Comparison of ENCODE assay signal across 26 mouse cellular contexts in the genomic region with DNA sequence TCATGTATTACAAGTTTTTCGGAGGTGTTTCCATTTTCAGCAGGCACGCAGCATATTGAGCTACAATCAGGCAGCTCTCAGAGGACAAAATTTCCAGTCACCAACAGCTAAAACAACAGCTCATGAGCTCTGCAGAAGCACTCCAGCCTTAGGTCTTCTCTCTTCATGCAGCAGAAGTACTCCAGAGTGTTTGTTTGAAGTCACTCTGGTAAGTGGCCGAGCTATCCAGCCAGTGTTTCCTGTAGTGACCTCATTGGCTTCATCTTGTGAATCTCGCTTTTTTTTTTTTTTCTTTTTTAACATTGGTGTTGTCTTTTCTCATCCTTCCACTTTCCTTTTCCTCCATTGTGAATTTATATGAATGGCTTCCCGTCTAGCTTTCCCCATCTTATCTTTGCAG. TPM values are rescaled to one million over a fixed set of nuclear protein-coding genes. Genes with fewer than 3 reads are reported as not detected.
A peak's percentile ranks its signal among the peaks of the same experiment; 100 is the strongest.
DNase-seq lines count a peak whose midpoint lies in the region; ATAC-seq and TF ChIP-seq lines count a peak whose summit lies in the region.
"Had no signal": no experiment of that assay in that cellular context is flagged by ENCODE, and none has a peak within 500 bp of the region (broad histone marks: within the 10 kb centered on the region; RNA-seq: fewer than 3 reads in every experiment).

No protein-coding gene starts in this region.

- no peaks in the 10 kb centered on the region for H3K36me3 ChIP-seq in kidney, postnatal 0 days (ENCODE audit: insufficient read depth, low read length)
- H3K36me3 ChIP-seq: embryonic facial prominence, embryonic 12.5 days; embryonic facial prominence, embryonic 15.5 days; G1E; heart, embryonic 10.5 days; hindbrain, embryonic 10.5 days; hindbrain, embryonic 13.5 days had no signal

- no peak for TF ChIP-seq CTCF in kidney, postnatal 0 days (IDR thresholded peaks at IDR 0.05; ENCODE audit: low read depth)

- no peak overlapping the region for H3K9ac ChIP-seq in kidney, postnatal 0 days (ENCODE audit: low read depth, low read length)
- H3K9ac ChIP-seq: embryonic facial prominence, embryonic 12.5 days; embryonic facial prominence, embryonic 15.5 days; forebrain, postnatal 0 days; hindbrain, embryonic 13.5 days had no signal

- H3K4me1 ChIP-seq in kidney, postnatal 0 days (replicated peaks; ENCODE audit: insufficient read depth, low read length): no peaks in the 10 kb centered on the region
- H3K4me1 ChIP-seq: embryonic facial prominence, embryonic 12.5 days; embryonic facial prominence, embryonic 15.5 days; heart, embryonic 10.5 days; hindbrain, embryonic 10.5 days; hindbrain, embryonic 13.5 days had no signal

- no peak overlapping the region for H3K4me3 ChIP-seq in kidney, postnatal 0 days (replicated peaks; ENCODE audit: low read depth, low read length)
- H3K4me3 ChIP-seq: embryonic facial prominence, embryonic 12.5 days; embryonic facial prominence, embryonic 15.5 days; gastrocnemius, adult 2 months; heart, adult 2 months; heart, embryonic 10.5 days; hindbrain, embryonic 10.5 days; hindbrain, embryonic 13.5 days had no signal

- DNase-seq in embryo, embryonic 10 days (ENCODE audit: low spot score): peak; percentile 7
- no peak for DNase-seq in embryo, embryonic 9.5 days (ENCODE audit: extremely low spot score)
- DNase-seq in kidney, postnatal 0 days (ENCODE audit: low spot score): peak; percentile 12
- DNase-seq in kidney, postnatal 4 days: no peak
- peak; percentile 26 for DNase-seq in lung, postnatal 10 days
- DNase-seq in lung, postnatal 25 days (ENCODE audit: low spot score): no peak
- no peak for DNase-seq in adipocyte (ENCODE audit: low spot score)
- DNase-seq: adrenal gland, adult 2 months; adrenal gland, postnatal 14 days; cerebellum, adult 11-12 months; cerebellum, adult 8-10 months; cerebellum, postnatal 10 days; cerebellum, postnatal 36 days; forebrain, postnatal 0 days; gastrocnemius, adult 2 months; gastrocnemius, postnatal 14 days; heart, adult 2 months had no signal

- H3K9me3 ChIP-seq in kidney, postnatal 0 days (replicated peaks; ENCODE audit: low read length): no peaks in the 10 kb centered on the region
- H3K9me3 ChIP-seq: embryonic facial prominence, embryonic 12.5 days; embryonic facial prominence, embryonic 15.5 days; G1E; heart, embryonic 10.5 days; hindbrain, embryonic 10.5 days; hindbrain, embryonic 13.5 days had no signal

- H3K4me2 ChIP-seq in kidney, postnatal 0 days (ENCODE audit: low read length): no peak overlapping the region
- H3K4me2 ChIP-seq: embryonic facial prominence, embryonic 12.5 days; embryonic facial prominence, embryonic 15.5 days; hindbrain, embryonic 13.5 days had no signal

- 63% methylated on average over 5 of the region's 5 CpGs for WGBS in kidney, postnatal 0 days

- no peak for ATAC-seq in kidney, postnatal 0 days (replicated peaks; ENCODE audit: low FRiP score, low read depth)
- ATAC-seq: forebrain, embryonic 14.5 days; forebrain, postnatal 0 days; hindbrain, embryonic 16.5 days; Patski had no signal

- no peaks in the 10 kb centered on the region for H3K27me3 ChIP-seq in kidney, postnatal 0 days (ENCODE audit: insufficient read depth, low read length)
- H3K27me3 ChIP-seq: embryonic facial prominence, embryonic 12.5 days; embryonic facial prominence, embryonic 15.5 days; hindbrain, embryonic 13.5 days; Patski had no signal

- H3K27ac ChIP-seq in kidney, postnatal 0 days: no peak overlapping the region
- H3K27ac ChIP-seq: embryonic facial prominence, embryonic 12.5 days; embryonic facial prominence, embryonic 15.5 days; gastrocnemius, adult 2 months; heart, adult 2 months; heart, embryonic 10.5 days; hindbrain, embryonic 10.5 days; hindbrain, embryonic 13.5 days had no signal

RNA-seq across cellular contexts. Expression of a gene that starts 40.1 kb away (rescaled TPM):
- 0.72 and 1.0 TPM in 2 replicates for polyA plus RNA-seq in kidney, postnatal 0 days (2015; fragmentation: Nextera tagmentation; extraction: Ambion mirVana)

Comparison
In these comparisons a context has a peak if more than half of its experiments do, and no peak if none do; other contexts are left out.
1. DNase-seq: peak in embryo, embryonic 10 days (single experiment), kidney, postnatal 0 days (single experiment) and lung, postnatal 10 days (single experiment); none in embryo, embryonic 9.5 days (single experiment), kidney, postnatal 4 days (0 of 2), lung, postnatal 25 days (single experiment) and adipocyte (single experiment).